Mouse (Mus musculus): ENCODE measurements at regions not wholly inside any gene's neighbourhood (a gene's known extent, or its start where the extent isn't known, plus 50 kb on each side); places are given as distances from the start of the nearest gene placed in this dataset.

- DNase-seq = no peak
Observed at GRCm38 (mm10) chr12:80017376-80017929, 95.4 kb downstream of the Zfp36l1 start.

- no peak for DNase-seq
Observed at GRCm38 (mm10) chr12:80015938-80016337, 96.9 kb downstream of the Zfp36l1 start.

- DNase-seq = no peak
Observed at GRCm38 (mm10) chr12:80014598-80014983, 98.2 kb downstream of the Zfp36l1 start.

GRCm38 (mm10) chr12:80013904-80014597, 98.8 kb downstream of the Zfp36l1 start:
- DNase-seq = peak; percentile 65

GRCm38 (mm10) chr12:80013577-80013903, 99.3 kb downstream of the Zfp36l1 start:
- DNase-seq = no peak

- peak; percentile 54 for DNase-seq
Observed at GRCm38 (mm10) chr12:80011916-80012315, 100.9 kb downstream of the Zfp36l1 start.

- DNase-seq = no peak
Observed at GRCm38 (mm10) chr12:80010947-80011346, 101.9 kb downstream of the Zfp36l1 start.

- no peak for DNase-seq
Observed at GRCm38 (mm10) chr12:80010220-80010619, 102.6 kb downstream of the Zfp36l1 start.

GRCm38 (mm10) chr12:80007849-80008248, 105.0 kb downstream of the Zfp36l1 start:
- no peak for DNase-seq

GRCm38 (mm10) chr12:80005227-80005919, 107.4 kb downstream of the Zfp36l1 start:
- DNase-seq = no peak

- DNase-seq = no peak
Observed at GRCm38 (mm10) chr12:80004575-80004974, 108.2 kb downstream of the Zfp36l1 start.

GRCm38 (mm10) chr12:80003486-80003885, 109.3 kb downstream of the Zfp36l1 start:
- DNase-seq = no peak

- DNase-seq = no peak
Observed at GRCm38 (mm10) chr12:80002474-80003125, 110.2 kb downstream of the Zfp36l1 start.

GRCm38 (mm10) chr12:80001794-80002193, 111.0 kb downstream of the Zfp36l1 start:
- peak; percentile 58 for DNase-seq

- no peak for DNase-seq
Observed at GRCm38 (mm10) chr12:79999868-80000370, 112.9 kb downstream of the Zfp36l1 start.

- no peak for DNase-seq
Observed at GRCm38 (mm10) chr12:79998788-79999187, 114.0 kb downstream of the Zfp36l1 start.

- DNase-seq = no peak
Observed at GRCm38 (mm10) chr12:79998339-79998738, 114.5 kb downstream of the Zfp36l1 start.

- no peak for DNase-seq
Observed at GRCm38 (mm10) chr12:79997201-79997600, 115.6 kb downstream of the Zfp36l1 start.

GRCm38 (mm10) chr12:79995521-79996094, 117.2 kb downstream of the Zfp36l1 start:
- DNase-seq = no peak

- DNase-seq = peak; percentile 75
Observed at GRCm38 (mm10) chr12:79993821-79994571, 118.8 kb downstream of the Zfp36l1 start.

GRCm38 (mm10) chr12:79991279-79991678, 121.5 kb downstream of the Zfp36l1 start:
- no peak for DNase-seq

- DNase-seq = no peak
Observed at GRCm38 (mm10) chr12:79990751-79991150, 122.1 kb downstream of the Zfp36l1 start.
